Mouse (Mus musculus) thymus, adult 2 months (tissue): ENCODE measurements around the gene Foxj2. TPM values are rescaled to one million over a fixed set of nuclear protein-coding genes. Genes with fewer than 3 reads are reported as not detected.

Experiments
- DNase-seq: peaks from one replicate; pipeline ENCODE4 v3.0.0; 2021
- H3K27ac ChIP-seq: fragments of 200-500 bp; 2 replicates; pipeline ENCODE4 v1.5.1; 2012; ENCODE audit warnings: low read length, control low read depth; ENCODE audit not compliant: control insufficient read depth, insufficient read depth
- H3K27me3 ChIP-seq: fragments of 200-500 bp; 2 replicates; pipeline ENCODE4 v1.6.1; 2012; ENCODE audit warnings: mild to moderate bottlenecking, low read length, moderate library complexity, mixed read lengths; ENCODE audit not compliant: control insufficient read depth, insufficient read depth
- H3K36me3 ChIP-seq: fragments of 200-500 bp; 2 replicates; pipeline ENCODE4 v1.6.1; 2012; ENCODE audit warnings: mild to moderate bottlenecking, low read length, moderate library complexity; ENCODE audit not compliant: control insufficient read depth, insufficient read depth
- H3K4me1 ChIP-seq: fragments of 200-500 bp; replicated peaks from 2 replicates; pipeline ENCODE4 v1.6.1; 2012; ENCODE audit warnings: low read length; ENCODE audit not compliant: control insufficient read depth, insufficient read depth
- H3K4me3 ChIP-seq: fragments of 200-500 bp; 2 replicates; pipeline ENCODE4 v1.5.1; 2012; ENCODE audit warnings: mild to moderate bottlenecking, low read length, control low read depth, moderate library complexity; ENCODE audit not compliant: control insufficient read depth, insufficient read depth
- CTCF ChIP-seq: fragments of 200-500 bp; IDR thresholded peaks from 2 replicates; pipeline ENCODE4 v1.5.1; 2012; ENCODE audit warnings: mild to moderate bottlenecking, control low read depth, low read length, moderate library complexity, borderline replicate concordance; ENCODE audit not compliant: control insufficient read depth, poor library complexity, insufficient read depth; ENCODE audit errors: extremely low read depth
- POLR2A ChIP-seq: fragments of 200-500 bp; IDR thresholded peaks from 2 replicates; pipeline ENCODE4 v1.6.1; 2012; ENCODE audit warnings: mild to moderate bottlenecking, low read length, control low read depth, moderate library complexity; ENCODE audit not compliant: control insufficient read depth, poor library complexity, insufficient read depth; ENCODE audit errors: extremely low read depth
- WGBS: fragments of 180-500 bp; shearing (Covaris S2); methylation state at CpG from one replicate; pipeline ENCODE4 v1.1.7; 2018; 5-methylcytosine and 5-hydroxymethylcytosine counted together
- polyA plus RNA-seq: library from polyadenylated mRNA; depleted of rRNA; stranded (reverse); fragments of >200 nt; gene quantifications from 2 replicates; pipeline ENCODE4 v1.2.3, GENCODE M21; 2012

Gene Foxj2
- polyA plus RNA-seq, 1 experiment = 20.2 TPM

DNA sequence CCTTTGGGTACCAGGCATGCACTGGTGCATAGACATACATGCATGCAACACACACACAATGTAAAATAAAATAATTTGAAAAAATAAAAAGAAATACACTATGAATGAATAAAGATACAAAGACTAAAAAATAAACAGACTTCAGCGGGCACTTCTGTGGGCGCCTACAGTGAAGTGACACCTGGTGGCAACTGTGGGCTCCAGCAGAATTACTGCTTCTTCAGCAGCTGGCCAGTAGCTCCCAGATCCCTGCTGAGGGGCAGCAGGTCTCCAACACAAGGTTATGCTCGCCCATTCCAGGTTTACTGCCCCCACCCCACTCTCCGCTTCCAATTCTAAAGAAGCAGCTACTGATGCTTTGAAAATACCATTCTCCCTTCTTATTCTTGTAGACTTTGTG lies 48.2 kb downstream of the Foxj2 start:
- no peaks in the 10 kb centered on the region for H3K4me1 ChIP-seq
- TF ChIP-seq POLR2A = no peak
- TF ChIP-seq CTCF = no peak
- no peak overlapping the region for H3K4me3 ChIP-seq
- H3K36me3 ChIP-seq = no peaks in the 10 kb centered on the region
- H3K27ac ChIP-seq = no peak overlapping the region
- DNase-seq = no peak
- 60% methylated on average over 4 of the region's 4 CpGs for WGBS
- no peaks in the 10 kb centered on the region for H3K27me3 ChIP-seq

DNA sequence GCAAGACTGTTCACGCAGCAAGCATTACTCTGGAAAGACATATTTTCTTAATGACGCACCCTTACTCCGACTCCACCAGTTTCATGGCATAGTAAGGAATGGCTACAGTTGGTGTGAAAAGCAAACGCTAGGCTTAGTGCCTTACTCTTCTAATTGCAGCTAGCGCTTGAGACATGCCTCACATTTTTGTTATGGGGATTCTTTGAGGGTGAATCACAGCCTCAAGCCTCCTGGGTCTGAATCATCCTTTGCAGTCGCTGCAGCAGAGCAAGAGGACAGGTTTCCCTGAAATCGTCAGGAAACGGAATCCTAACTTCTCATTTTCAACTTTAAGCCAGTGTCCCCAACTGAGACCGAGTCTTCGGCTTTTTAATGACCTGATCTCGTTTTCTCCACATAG lies 50.1 kb downstream of the Foxj2 start:
- TF ChIP-seq CTCF = no peak
- TF ChIP-seq POLR2A = no peak
- Histone ChIP-seq H3K4me3 (no peak overlapping the region), H3K27me3 (no peaks in the 10 kb centered on the region), H3K36me3 (no peaks in the 10 kb centered on the region), H3K27ac (no peak overlapping the region), H3K4me1 (no peaks in the 10 kb centered on the region)
- WGBS = 92% methylated on average over 11 of the region's 11 CpGs
- no peak for DNase-seq

DNA sequence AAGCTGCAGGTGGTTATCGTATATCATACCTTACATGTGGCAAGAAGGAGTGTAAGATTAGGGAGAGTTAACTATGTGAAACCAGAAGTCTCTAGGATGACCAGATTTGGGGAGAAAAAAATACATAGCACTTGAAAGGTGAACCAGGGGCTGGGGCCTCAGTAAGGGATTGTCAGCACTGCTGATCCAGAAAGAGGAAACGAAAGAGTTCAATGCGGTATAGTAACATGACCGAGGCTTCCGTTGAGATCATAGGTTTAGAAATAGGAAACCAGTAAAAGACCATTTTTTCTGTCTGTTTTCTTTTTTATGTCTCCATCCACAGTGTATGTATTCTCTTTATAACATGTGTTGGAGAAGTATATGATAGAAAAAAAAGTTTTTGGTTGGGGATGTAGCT lies 53.1 kb downstream of the Foxj2 start:
- 20% methylated on average over 5 of the region's 5 CpGs for WGBS
- Histone ChIP-seq H3K27ac (no peak overlapping the region), H3K4me1 (no peaks in the 10 kb centered on the region), H3K4me3 (no peak overlapping the region), H3K27me3 (no peaks in the 10 kb centered on the region), H3K36me3 (no peaks in the 10 kb centered on the region)
- TF ChIP-seq POLR2A = no peak
- no peak for TF ChIP-seq CTCF
- peak; percentile 9 for DNase-seq

DNA sequence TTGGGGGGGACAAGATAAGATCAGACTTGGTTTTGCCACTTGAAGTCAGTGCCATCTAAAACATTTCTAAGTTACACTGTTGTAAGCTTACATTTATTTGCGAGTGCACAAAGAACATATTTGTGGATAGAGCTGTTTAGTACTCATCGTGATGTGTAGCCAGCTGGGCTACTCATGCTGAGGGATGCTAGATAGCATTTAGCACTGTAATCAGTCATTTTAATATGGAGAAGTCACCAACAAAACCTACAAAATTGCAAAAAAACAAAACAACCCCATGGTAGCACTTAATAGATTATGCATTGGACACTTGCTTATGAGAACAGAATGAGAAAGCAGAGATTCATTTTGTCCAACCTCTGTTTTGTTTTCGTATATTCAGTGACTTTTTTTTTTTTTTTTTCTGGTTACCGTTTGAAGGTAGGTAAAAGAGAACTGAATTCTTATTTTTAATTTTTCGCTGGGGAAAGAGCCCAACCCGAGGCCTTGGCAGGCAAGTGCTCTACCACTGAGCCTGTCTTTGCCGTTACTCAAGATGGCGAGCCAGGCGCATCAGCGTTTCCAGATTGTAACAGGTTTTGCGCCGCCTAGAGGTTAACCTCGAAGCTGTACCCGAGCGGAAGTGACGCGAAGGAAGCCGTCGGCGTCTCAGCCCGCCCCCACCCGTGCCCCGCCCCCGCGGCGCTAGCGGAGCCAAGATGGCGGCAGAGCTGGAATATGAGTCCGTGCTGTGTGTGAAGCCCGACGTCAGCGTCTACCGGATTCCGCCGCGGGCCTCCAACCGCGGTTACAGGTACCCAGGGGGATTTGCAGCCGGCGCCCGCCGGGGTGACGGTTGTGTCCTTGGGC lies 54.4 kb downstream of the Foxj2 start, which contains the start of gene Necap1:
TSS of gene Necap1 (plus strand) at position 604 of the 849 bp plus-strand sequence.
- TF ChIP-seq CTCF = peak; percentile 90
- TF ChIP-seq POLR2A = 0 out of 2 replicates have a peak, but pooled peaks have one; percentile 40

DNA sequence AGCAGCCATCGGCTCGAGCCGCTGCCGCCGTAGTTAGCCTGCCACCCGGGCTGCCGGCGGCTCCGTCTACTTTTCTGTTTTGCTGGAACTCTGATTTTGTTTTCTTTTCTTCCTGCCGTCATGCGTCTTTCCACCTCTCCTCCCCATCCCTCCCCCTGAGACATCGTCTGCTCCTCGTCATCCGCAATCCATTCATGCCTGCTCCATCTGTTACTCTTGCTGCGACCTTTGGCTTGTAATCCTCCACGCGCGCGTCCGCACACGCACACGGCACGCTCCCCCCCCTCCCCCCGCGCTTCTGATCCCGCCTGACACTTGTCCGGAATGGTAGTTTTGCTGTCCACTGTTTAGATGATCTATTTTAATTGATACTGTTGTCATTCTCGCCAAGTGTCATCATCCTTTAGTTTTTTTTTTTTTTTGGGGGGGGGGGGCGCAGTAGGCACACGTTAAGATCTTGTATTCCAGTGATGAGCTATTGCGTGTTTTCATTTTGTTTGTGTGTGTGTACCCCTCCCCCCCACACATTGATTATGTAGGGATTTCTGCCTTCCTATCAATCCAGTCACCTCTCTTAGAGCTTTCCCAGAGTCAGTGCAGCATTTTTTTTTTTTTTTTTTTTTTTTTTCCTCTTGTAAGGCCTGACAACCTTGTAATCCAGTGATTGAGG lies 55.1 kb downstream of the Foxj2 start:
- WGBS = under 1% methylated on average over 31 of the region's 31 CpGs
- no peak for DNase-seq
- H3K27ac ChIP-seq = no peak overlapping the region
- H3K4me1 ChIP-seq = no peaks in the 10 kb centered on the region
- H3K4me3 ChIP-seq = peak overlapping the region; percentile 81
- no peaks in the 10 kb centered on the region; the same call in 1 of the 2 replicates for H3K36me3 ChIP-seq
- H3K27me3 ChIP-seq = no peaks in the 10 kb centered on the region
- TF ChIP-seq POLR2A (no peak), CTCF (no peak)

More for the DNA sequence above, 54.4 kb downstream of the Foxj2 start, which contains the start of gene Necap1:
- H3K36me3 ChIP-seq = no peaks in the 10 kb centered on the region
- H3K4me1 ChIP-seq = no peaks in the 10 kb centered on the region
- H3K27me3 ChIP-seq = no peaks in the 10 kb centered on the region
- WGBS = 8% methylated on average over 43 of the region's 43 CpGs
- H3K27ac ChIP-seq = no peak within 1 kb of the TSS
- peak; percentile 96 for DNase-seq
- H3K4me3 ChIP-seq = peak within 1 kb of the TSS; percentile 81

DNA sequence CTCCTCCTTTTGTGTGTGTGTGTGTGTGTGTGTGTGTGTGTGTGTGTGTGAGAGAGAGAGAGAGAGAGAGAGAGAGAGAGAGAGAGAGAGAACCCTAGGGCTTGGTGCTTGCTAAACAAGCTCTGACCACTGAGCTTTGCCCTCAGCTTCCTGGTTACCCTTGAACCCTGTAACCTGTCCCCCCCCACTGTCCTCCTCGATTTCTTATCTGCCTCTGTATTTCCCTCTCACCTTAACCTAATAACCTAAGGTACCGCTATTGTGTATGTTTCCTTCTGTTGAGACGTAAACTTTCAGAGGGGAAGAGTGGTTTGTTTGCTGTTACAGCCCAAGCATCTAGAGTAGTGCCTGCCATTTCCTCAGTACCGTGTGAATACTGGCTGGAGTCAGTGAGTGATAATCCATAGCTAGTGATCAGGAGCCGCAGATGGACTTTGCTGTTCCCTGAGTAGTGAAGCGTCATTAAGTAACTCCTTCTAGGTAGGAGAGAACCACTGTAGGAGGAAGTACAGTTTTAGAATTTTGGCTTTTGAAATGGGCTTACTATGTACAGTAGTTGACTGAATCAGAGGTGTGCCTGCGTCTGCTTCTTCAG lies 59.5 kb downstream of the Foxj2 start:
- TF ChIP-seq CTCF = no peak
- no peak for TF ChIP-seq POLR2A
- 94% methylated on average over 7 of the region's 7 CpGs for WGBS
- peaks cover 41% of the 10 kb centered on the region for H3K36me3 ChIP-seq

More for the DNA sequence above, 59.5 kb downstream of the Foxj2 start:
- Histone ChIP-seq H3K27me3 (no peaks in the 10 kb centered on the region), H3K4me3 (no peak overlapping the region), H3K4me1 (no peaks in the 10 kb centered on the region), H3K27ac (no peak overlapping the region)
- no peak for DNase-seq
